Comparison of ENCODE assay signal across 17 mouse cellular contexts in the genomic region with DNA sequence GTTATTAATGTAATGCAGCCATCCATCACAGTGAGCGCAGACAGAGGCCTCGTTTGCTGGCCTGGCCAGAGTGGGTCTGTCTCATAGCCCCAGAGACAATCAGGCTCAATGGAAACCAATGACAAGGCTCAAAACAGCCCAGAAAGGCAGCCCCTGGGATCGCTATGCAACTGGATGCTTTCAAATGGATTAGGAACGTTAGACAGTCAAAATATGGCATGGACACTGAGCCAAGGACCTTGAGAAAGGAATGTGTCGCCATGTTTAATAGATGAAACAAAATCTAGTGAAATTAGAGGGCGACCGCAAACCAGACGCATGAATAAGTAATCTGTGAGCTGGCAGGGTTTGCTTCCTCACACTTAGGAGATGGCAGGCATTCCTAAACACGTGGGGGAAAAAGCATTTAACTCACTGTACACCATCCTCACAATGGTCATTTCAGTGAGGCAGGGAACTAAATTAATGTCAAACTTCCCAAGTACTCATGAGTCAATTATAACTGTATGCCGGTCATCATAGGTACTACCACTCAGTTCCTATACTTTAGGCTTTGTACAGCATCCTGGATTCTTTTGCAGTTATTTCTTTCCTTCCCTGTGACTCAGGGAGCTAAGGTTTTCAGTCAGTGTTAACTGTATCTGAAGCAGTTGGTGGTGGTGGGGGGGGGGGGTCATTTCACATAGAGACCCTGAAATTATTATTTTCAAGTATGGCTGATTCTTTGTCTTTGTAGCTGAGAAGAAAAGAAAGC.
DNase-seq lines count a peak whose midpoint lies in the region; ATAC-seq and TF ChIP-seq lines count a peak whose summit lies in the region.
"Had no signal": no experiment of that assay in that cellular context is flagged by ENCODE, and none has a peak within 500 bp of the region (broad histone marks: within the 10 kb centered on the region; RNA-seq: fewer than 3 reads in every experiment).

No protein-coding gene starts in this region.

- H3K36me3 ChIP-seq in midbrain, embryonic 16.5 days (ENCODE audit: control insufficient read depth, insufficient read depth, low read length) = no peaks in the 10 kb centered on the region
- no peaks in the 10 kb centered on the region for H3K36me3 ChIP-seq in midbrain, postnatal 0 days (ENCODE audit: insufficient read depth, low read length)
- no peaks in the 10 kb centered on the region for H3K36me3 ChIP-seq in hindbrain, embryonic 15.5 days

- H3K9me3 ChIP-seq in midbrain, embryonic 16.5 days (replicated peaks; ENCODE audit: control insufficient read depth, low read length, poor library complexity, severe bottlenecking) = no peaks in the 10 kb centered on the region
- H3K9me3 ChIP-seq in midbrain, postnatal 0 days (ENCODE audit: low read length) = no peaks in the 10 kb centered on the region
- no peaks in the 10 kb centered on the region for H3K9me3 ChIP-seq in hindbrain, embryonic 15.5 days

- no peak overlapping the region for H3K9ac ChIP-seq in midbrain, embryonic 16.5 days (ENCODE audit: low read depth, low read length)
- no peak overlapping the region for H3K9ac ChIP-seq in midbrain, postnatal 0 days (replicated peaks; ENCODE audit: low read length, poor library complexity, severe bottlenecking)
- no peak overlapping the region for H3K9ac ChIP-seq in hindbrain, embryonic 15.5 days

- no peak for TF ChIP-seq CTCF in midbrain, postnatal 0 days (IDR thresholded peaks at IDR 0.05)
- TF ChIP-seq CTCF in embryonic fibroblast, embryonic 13.5 days (IDR thresholded peaks at IDR 0.05; ENCODE audit: borderline replicate concordance, insufficient read depth, low read length) = no peak
- TF ChIP-seq CTCF in left cerebral cortex, adult 2 months (IDR thresholded peaks at IDR 0.05) = no peak

- no peak overlapping the region for H3K4me3 ChIP-seq in midbrain, embryonic 16.5 days (ENCODE audit: low read depth, low read length)
- no peak overlapping the region for H3K4me3 ChIP-seq in midbrain, postnatal 0 days (ENCODE audit: low read depth, low read length)
- H3K4me3 ChIP-seq in embryonic fibroblast, embryonic 13.5 days (ENCODE audit: insufficient read depth, low read length) = no peak overlapping the region
- H3K4me3 ChIP-seq in hindbrain, embryonic 15.5 days = no peak overlapping the region
- no peak overlapping the region for H3K4me3 ChIP-seq in left cerebral cortex, adult 2 months

- intact Hi-C loops in left cerebral cortex, adult 2 months (cut with DNase I) = no loop called here

- H3K4me1 ChIP-seq in midbrain, embryonic 16.5 days (ENCODE audit: control insufficient read depth, insufficient read depth, low read length) = no peaks in the 10 kb centered on the region
- no peaks in the 10 kb centered on the region for H3K4me1 ChIP-seq in midbrain, postnatal 0 days (ENCODE audit: insufficient read depth, low read length)
- H3K4me1 ChIP-seq in embryonic fibroblast, embryonic 13.5 days (ENCODE audit: control insufficient read depth, insufficient read depth, low read length) = peaks cover 11% of the 10 kb centered on the region
- H3K4me1 ChIP-seq in hindbrain, embryonic 15.5 days (replicated peaks) = 0 out of 2 replicates have a peak, but pooled peaks cover 4% of the 10 kb centered on the region

- no peak overlapping the region for H3K4me2 ChIP-seq in midbrain, embryonic 16.5 days (ENCODE audit: low read length)
- no peak overlapping the region for H3K4me2 ChIP-seq in midbrain, postnatal 0 days (ENCODE audit: low read depth, low read length, poor library complexity, severe bottlenecking)
- no peak overlapping the region for H3K4me2 ChIP-seq in hindbrain, embryonic 15.5 days
- H3K4me2 ChIP-seq: liver, embryonic 11.5 days; midbrain, embryonic 11.5 days had no signal

- TF ChIP-seq POLR2A in embryonic fibroblast, embryonic 13.5 days (IDR thresholded peaks at IDR 0.05; ENCODE audit: low read depth, low read length) = no peak

- no peak for DNase-seq in midbrain, postnatal 0 days (ENCODE audit: low spot score)
- no peak for DNase-seq in gastrocnemius, postnatal 10 days
- no peak for DNase-seq in left cerebral cortex, adult 2 months (ENCODE audit: extremely low spot score in 1 of 2, low spot score in 2 of 2)
- DNase-seq in spleen, postnatal 14 days (ENCODE audit: low spot score in 2 of 2) = no peak
- DNase-seq: adrenal gland, postnatal 10 days; cerebellum, postnatal 10 days; heart, adult 18-20 months; layer of hippocampus, adult 9-11 months; right cerebral cortex, postnatal 25 days; thymus, adult 18-20 months had no signal

- no peak overlapping the region for H3K27ac ChIP-seq in midbrain, embryonic 16.5 days (ENCODE audit: low read length)
- H3K27ac ChIP-seq in midbrain, postnatal 0 days (ENCODE audit: low read depth, low read length) = no peak overlapping the region
- peak overlapping the region; percentile 98 for H3K27ac ChIP-seq in embryonic fibroblast, embryonic 13.5 days (ENCODE audit: insufficient read depth, low read length)
- H3K27ac ChIP-seq in hindbrain, embryonic 15.5 days (replicated peaks) = no peak overlapping the region
- H3K27ac ChIP-seq in left cerebral cortex, adult 2 months = no peak overlapping the region
- H3K27ac ChIP-seq: kidney, postnatal 0 days had no signal

- WGBS in midbrain, embryonic 16.5 days = 47% methylated on average over 10 of the region's 10 CpGs
- WGBS in midbrain, postnatal 0 days = 40% methylated on average over 10 of the region's 10 CpGs
- 46% methylated on average over 10 of the region's 10 CpGs for WGBS in hindbrain, embryonic 15.5 days

- ATAC-seq in midbrain, embryonic 16.5 days = peak; percentile 48
- no peak for ATAC-seq in midbrain, postnatal 0 days (ENCODE audit: low FRiP score)
- peak; percentile 54; the same call in 1 of the 2 replicates for ATAC-seq in hindbrain, embryonic 15.5 days (ENCODE audit: low FRiP score, low read depth)
- ATAC-seq: lung, postnatal 0 days had no signal

- H3K27me3 ChIP-seq in midbrain, embryonic 16.5 days (ENCODE audit: control insufficient read depth, insufficient read depth, low read depth, low read length) = no peaks in the 10 kb centered on the region
- no peaks in the 10 kb centered on the region for H3K27me3 ChIP-seq in midbrain, postnatal 0 days (ENCODE audit: insufficient read depth, low read length)
- H3K27me3 ChIP-seq in hindbrain, embryonic 15.5 days = no peaks in the 10 kb centered on the region
